Mouse (Mus musculus): ENCODE data around the gene Gm20479.

Gene Gm20479

GRCm38 (mm10) chr7:27367976-27368375 lies 10.8 kb upstream of the Gm20479 start:
- DNase-seq (ENCODE audit: low read depth, low spot score) = peak; percentile 95

GRCm38 (mm10) chr7:27366082-27366844 lies 9.0 kb upstream of the Gm20479 start:
- DNase-seq (ENCODE audit: low read depth, low spot score) = peak; percentile 90

GRCm38 (mm10) chr7:27364379-27364778 lies 7.2 kb upstream of the Gm20479 start:
- no peak for DNase-seq (ENCODE audit: low read depth, low spot score)

GRCm38 (mm10) chr7:27361283-27361946 lies 4.2 kb upstream of the Gm20479 start:
- peak; percentile 100 for DNase-seq (ENCODE audit: low read depth, low spot score)

- DNase-seq (ENCODE audit: low read depth, low spot score) = peak; percentile 54
Observed at GRCm38 (mm10) chr7:27360749-27361148, 3.5 kb upstream of the Gm20479 start.

- peak; percentile 87 for DNase-seq (ENCODE audit: low read depth, low spot score)
Observed at GRCm38 (mm10) chr7:27359706-27360358, 2.6 kb upstream of the Gm20479 start.

- DNase-seq (ENCODE audit: low read depth, low spot score) = peak; percentile 66
Observed at GRCm38 (mm10) chr7:27359162-27359561, 1.9 kb upstream of the Gm20479 start.

- DNase-seq (ENCODE audit: low read depth, low spot score) = peak; percentile 71
Observed at GRCm38 (mm10) chr7:27357595-27357978, 368 bp upstream of the Gm20479 start.

- no peak for DNase-seq (ENCODE audit: low read depth, low spot score)
Observed at GRCm38 (mm10) chr7:27356248-27356647, 971 bp downstream of the Gm20479 start.

GRCm38 (mm10) chr7:27355745-27356240 lies 1.4 kb downstream of the Gm20479 start, which contains the start of gene Shkbp1:
TSS of gene Shkbp1 (minus strand) at chr7:27356019.
- DNase-seq (ENCODE audit: low read depth, low spot score) = peak; percentile 98

- DNase-seq (ENCODE audit: low read depth, low spot score) = no peak
Observed at GRCm38 (mm10) chr7:27355261-27355660, 2.0 kb downstream of the Gm20479 start.

- no peak for DNase-seq (ENCODE audit: low read depth, low spot score)
Observed at GRCm38 (mm10) chr7:27354783-27355182, 2.4 kb downstream of the Gm20479 start.

- DNase-seq (ENCODE audit: low read depth, low spot score) = peak; percentile 77
Observed at GRCm38 (mm10) chr7:27354144-27354543, 3.1 kb downstream of the Gm20479 start.

GRCm38 (mm10) chr7:27345444-27345843 lies 11.8 kb downstream of the Gm20479 start:
- DNase-seq (ENCODE audit: low read depth, low spot score) = peak; percentile 92

- peak; percentile 91 for DNase-seq (ENCODE audit: low read depth, low spot score)
Observed at GRCm38 (mm10) chr7:27342595-27342994, 14.6 kb downstream of the Gm20479 start.

GRCm38 (mm10) chr7:27339519-27339918 lies 17.7 kb downstream of the Gm20479 start:
- DNase-seq (ENCODE audit: low read depth, low spot score) = peak; percentile 42

GRCm38 (mm10) chr7:27339114-27339513 lies 18.1 kb downstream of the Gm20479 start:
- DNase-seq (ENCODE audit: low read depth, low spot score) = no peak

- peak; percentile 94 for DNase-seq (ENCODE audit: low read depth, low spot score)
Observed at GRCm38 (mm10) chr7:27337175-27337853, 19.9 kb downstream of the Gm20479 start, which contains the start of gene Ltbp4. TSS of gene Ltbp4 (minus strand) at chr7:27337692.

GRCm38 (mm10) chr7:27335928-27336823 lies 21.0 kb downstream of the Gm20479 start:
- peak; percentile 92 for DNase-seq (ENCODE audit: low read depth, low spot score)

GRCm38 (mm10) chr7:27335011-27335720 lies 22.1 kb downstream of the Gm20479 start:
- no peak for DNase-seq (ENCODE audit: low read depth, low spot score)

Measured in R1 (cell line).